Mouse (Mus musculus) G1E (cell line): ENCODE data around the gene Gstm5. TPM values are rescaled to one million over a fixed set of nuclear protein-coding genes. Genes with fewer than 3 reads are reported as not detected.

Experiments used
- ATAC-seq: 2 replicates; pipeline ENCODE4 v1.8.0; 2016; ENCODE audit warnings: mild to moderate bottlenecking; ENCODE audit not compliant: insufficient number of reproducible peaks, poor library complexity, low FRiP score, severe bottlenecking; ENCODE audit errors: extremely low read depth
- DNase-seq: peaks from one replicate; pipeline ENCODE4 v3.0.0; 2012; ENCODE audit warnings: low spot score
- H3K27me3 ChIP-seq: 2 replicates; pipeline ENCODE4 v1.6.1; 2012; ENCODE audit warnings: mild to moderate bottlenecking, low read length, inconsistent platforms; ENCODE audit not compliant: insufficient read depth
- H3K36me3 ChIP-seq: replicated peaks from 2 replicates; pipeline ENCODE3; 2012; ENCODE audit warnings: mild to moderate bottlenecking, inconsistent platforms
- H3K4me1 ChIP-seq: 2 replicates; pipeline ENCODE4 v1.6.1; 2012; ENCODE audit warnings: low read depth, low read length, inconsistent platforms, mixed read lengths; ENCODE audit not compliant: insufficient read depth
- H3K4me3 ChIP-seq: 2 replicates; pipeline ENCODE4 v1.5.1; 2012; ENCODE audit warnings: low read depth, mild to moderate bottlenecking, inconsistent platforms, low read length, moderate library complexity, mixed read lengths
- H3K9me3 ChIP-seq: replicated peaks from 2 replicates; pipeline ENCODE4 v1.6.1; 2012; ENCODE audit warnings: inconsistent platforms
- CTCF ChIP-seq: IDR thresholded peaks from 2 replicates; pipeline ENCODE4 v1.5.1; 2012; ENCODE audit warnings: low read depth, low read length, inconsistent platforms, mixed read lengths
- GATA1 ChIP-seq: IDR thresholded peaks from 2 replicates; pipeline ENCODE4 v1.6.1; 2012; ENCODE audit warnings: borderline replicate concordance, low read length, inconsistent platforms, mixed read lengths
- GATA2 ChIP-seq: IDR thresholded peaks from 2 replicates; pipeline ENCODE4 v1.6.1; 2012; ENCODE audit warnings: low read depth, low read length, inconsistent platforms, borderline replicate concordance
- POLR2AphosphoS5 ChIP-seq: IDR thresholded peaks from 2 replicates; pipeline ENCODE4 v1.6.1; 2012; ENCODE audit warnings: low read depth, low read length, inconsistent platforms; ENCODE audit not compliant: insufficient replicate concordance
- TAL1 ChIP-seq: conservative IDR thresholded peaks from 2 replicates; pipeline ENCODE4 v1.6.1; 2012; ENCODE audit warnings: low read depth, low read length, inconsistent platforms, mixed read lengths
- polyA plus RNA-seq: library from polyadenylated mRNA; stranded (reverse); fragments of >175 nt; gene quantifications from 2 replicates; pipeline ENCODE4 v1.2.3, GENCODE M21; 2012
- total RNA-seq, 2 experiments: library from RNA; stranded (forward) in 1 of 2; stranded (reverse) in 1 of 2; fragments of 200-1000 nt in 1 of 2; fragments of >200 nt in 1 of 2; fragmentation: Nextera tagmentation in 1 of 2; gene quantifications; 2 replicates each; pipeline ENCODE4 v1.2.3; 2014 to 2017

The Gstm5 gene
- total and polyA plus RNA-seq, 3 experiments = not detected

GRCm38 (mm10) chr3:107929243-107929642, 33.6 kb downstream of the Gstm5 start:
- no peak for ATAC-seq
- Histone ChIP-seq H3K4me3 (no peak overlapping the region), H3K4me1 (no peaks in the 10 kb centered on the region), H3K27me3 (peaks cover 11% of the 10 kb centered on the region), H3K9me3 (no peaks in the 10 kb centered on the region), H3K36me3 (no peaks in the 10 kb centered on the region)
- no peak for DNase-seq
- no peak for TF ChIP-seq GATA1
- TF ChIP-seq POLR2AphosphoS5 = no peak
- no peak for TF ChIP-seq TAL1
- TF ChIP-seq CTCF = no peak
- no peak for TF ChIP-seq GATA2

- DNase-seq = no peak
- Histone ChIP-seq H3K4me3 (no peak overlapping the region), H3K36me3 (no peaks in the 10 kb centered on the region), H3K9me3 (no peaks in the 10 kb centered on the region), H3K27me3 (peaks cover 11% of the 10 kb centered on the region), H3K4me1 (no peaks in the 10 kb centered on the region)
- no peak for TF ChIP-seq GATA2
- no peak for TF ChIP-seq CTCF
- TF ChIP-seq POLR2AphosphoS5 = no peak
- no peak for TF ChIP-seq GATA1
- TF ChIP-seq TAL1 = no peak
- no peak for ATAC-seq
Observed at GRCm38 (mm10) chr3:107929731-107930130, 34.1 kb downstream of the Gstm5 start.

- TF ChIP-seq POLR2AphosphoS5 = no peak
- no peaks in the 10 kb centered on the region for H3K4me1 ChIP-seq
- no peak for ATAC-seq
- no peak overlapping the region for H3K4me3 ChIP-seq
- no peak for DNase-seq
- H3K27me3 ChIP-seq = peaks cover 10% of the 10 kb centered on the region
- H3K36me3 ChIP-seq = no peaks in the 10 kb centered on the region
- H3K9me3 ChIP-seq = no peaks in the 10 kb centered on the region
Observed at GRCm38 (mm10) chr3:107931134-107931533, 35.5 kb downstream of the Gstm5 start.

- TF ChIP-seq GATA1 = no peak
- no peak for TF ChIP-seq CTCF
- TF ChIP-seq POLR2AphosphoS5 = no peak
- TF ChIP-seq TAL1 = no peak
- no peak for TF ChIP-seq GATA2
- ATAC-seq = no peak
- Histone ChIP-seq H3K36me3 (no peaks in the 10 kb centered on the region), H3K27me3 (peaks cover 8% of the 10 kb centered on the region; the same call in 1 of the 2 replicates), H3K9me3 (no peaks in the 10 kb centered on the region), H3K4me3 (no peak within 1 kb of the TSS), H3K4me1 (no peaks in the 10 kb centered on the region)
- DNase-seq = no peak
Observed at GRCm38 (mm10) chr3:107931670-107932069, 36.0 kb downstream of the Gstm5 start, which contains the start of gene Gstm7. Gstm7 (minus strand) TSS chr3:107931817.

- no peak for TF ChIP-seq GATA2
- no peak for TF ChIP-seq POLR2AphosphoS5
- no peak for TF ChIP-seq TAL1
- no peak for TF ChIP-seq CTCF
- no peak for TF ChIP-seq GATA1
- Histone ChIP-seq H3K9me3 (no peaks in the 10 kb centered on the region), H3K36me3 (no peaks in the 10 kb centered on the region), H3K4me1 (no peaks in the 10 kb centered on the region), H3K4me3 (no peak overlapping the region), H3K27me3 (peaks cover 8% of the 10 kb centered on the region; the same call in 1 of the 2 replicates)
- DNase-seq (no peak), ATAC-seq (no peak)
Observed at GRCm38 (mm10) chr3:107932128-107932527, 36.5 kb downstream of the Gstm5 start.

- no peaks in the 10 kb centered on the region for H3K36me3 ChIP-seq
- DNase-seq (no peak), ATAC-seq (no peak)
- H3K9me3 ChIP-seq = no peaks in the 10 kb centered on the region
- TF ChIP-seq GATA2 = no peak
- TF ChIP-seq POLR2AphosphoS5 = no peak
- no peak for TF ChIP-seq CTCF
- TF ChIP-seq GATA1 = no peak
- TF ChIP-seq TAL1 = no peak
- peaks cover 5% of the 10 kb centered on the region; the same call in 1 of the 2 replicates for H3K27me3 ChIP-seq
- H3K4me3 ChIP-seq = no peak overlapping the region
- H3K4me1 ChIP-seq = peaks cover 2% of the 10 kb centered on the region; the same call in 1 of the 2 replicates
Observed at GRCm38 (mm10) chr3:107935268-107935667, 39.6 kb downstream of the Gstm5 start.

GRCm38 (mm10) chr3:107935888-107936287, 40.3 kb downstream of the Gstm5 start:
- H3K9me3 ChIP-seq = no peaks in the 10 kb centered on the region
- H3K36me3 ChIP-seq = no peaks in the 10 kb centered on the region
- TF ChIP-seq POLR2AphosphoS5 = no peak
- TF ChIP-seq CTCF = no peak
- H3K27me3 ChIP-seq = 0 out of 2 replicates have a peak, but pooled peaks cover 5% of the 10 kb centered on the region
- H3K4me1 ChIP-seq = peaks cover 2% of the 10 kb centered on the region; the same call in 1 of the 2 replicates
- ATAC-seq (no peak), DNase-seq (no peak)
- no peak overlapping the region for H3K4me3 ChIP-seq

GRCm38 (mm10) chr3:107939403-107939802, 43.8 kb downstream of the Gstm5 start:
- ATAC-seq (peak; percentile 28; the same call in 1 of the 2 replicates), DNase-seq (peak; percentile 13)
- H3K9me3 ChIP-seq = no peaks in the 10 kb centered on the region
- no peaks in the 10 kb centered on the region for H3K27me3 ChIP-seq
- no peaks in the 10 kb centered on the region for H3K36me3 ChIP-seq
- TF ChIP-seq CTCF = peak; percentile 79
- no peak for TF ChIP-seq TAL1
- H3K4me1 ChIP-seq = peaks cover 2% of the 10 kb centered on the region; the same call in 1 of the 2 replicates
- no peak overlapping the region for H3K4me3 ChIP-seq
